Mouse (Mus musculus): Measurements from ENCODE around the gene Ruvbl1.
A peak's percentile ranks its signal among the peaks of the same experiment; 100 is the strongest.

Ruvbl1 gene

GRCm38 (mm10) chr6:88499481-88500404, 34.5 kb downstream of the Ruvbl1 start:
- peak; percentile 82 for DNase-seq (ENCODE audit: low spot score)

- DNase-seq (ENCODE audit: low spot score): no peak
These were observed 35.2 kb downstream of the Ruvbl1 start for GRCm38 (mm10) chr6:88500405-88500767.

GRCm38 (mm10) chr6:88502030-88502970, 37.1 kb downstream of the Ruvbl1 start:
- no peak for DNase-seq (ENCODE audit: low spot score)

DNA sequence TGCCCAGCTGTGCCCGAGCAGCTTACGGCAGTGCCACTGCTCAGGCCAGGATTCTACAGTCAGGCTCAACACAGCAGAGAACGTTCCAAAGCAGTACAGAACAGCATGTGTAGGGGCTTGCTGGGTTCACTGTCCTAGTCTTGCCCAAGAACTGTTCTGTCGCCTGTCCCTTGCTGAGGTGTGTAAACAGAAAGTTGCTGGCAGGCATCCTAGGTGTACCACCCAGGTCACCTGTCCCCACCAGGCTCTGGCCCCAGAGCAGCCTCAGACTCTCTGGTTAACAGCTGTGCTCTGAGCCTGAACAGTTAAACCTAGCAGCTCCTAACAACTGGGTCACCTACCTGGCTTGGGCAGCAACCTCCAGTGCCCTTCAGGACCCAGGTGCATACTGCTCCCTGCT, 37.8 kb downstream of the Ruvbl1 start:
- no peak for DNase-seq (ENCODE audit: low spot score)

DNA sequence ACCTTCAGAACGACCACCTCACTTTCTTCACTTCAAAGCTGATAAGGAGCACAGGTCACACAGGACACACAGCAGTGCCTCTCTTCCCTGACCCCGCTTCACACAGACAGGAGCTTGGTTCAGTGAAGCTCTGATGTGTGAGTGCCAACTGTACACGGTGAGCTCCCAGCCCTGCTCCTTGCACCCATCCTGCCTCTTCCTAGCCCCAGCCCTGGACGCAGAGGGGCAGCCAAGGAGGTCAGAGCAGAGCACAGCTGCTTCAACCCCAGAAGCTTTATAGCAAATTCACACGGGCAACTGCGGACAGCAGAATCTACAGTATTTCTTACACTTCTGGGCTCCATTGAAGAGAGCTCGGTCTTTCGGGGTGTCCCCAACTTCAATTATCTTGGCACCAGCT, 48.8 kb downstream of the Ruvbl1 start:
- DNase-seq (ENCODE audit: low spot score): no peak

- no peak for DNase-seq (ENCODE audit: low spot score)
These were observed 49.3 kb downstream of the Ruvbl1 start for GRCm38 (mm10) chr6:88514546-88514945.

DNA sequence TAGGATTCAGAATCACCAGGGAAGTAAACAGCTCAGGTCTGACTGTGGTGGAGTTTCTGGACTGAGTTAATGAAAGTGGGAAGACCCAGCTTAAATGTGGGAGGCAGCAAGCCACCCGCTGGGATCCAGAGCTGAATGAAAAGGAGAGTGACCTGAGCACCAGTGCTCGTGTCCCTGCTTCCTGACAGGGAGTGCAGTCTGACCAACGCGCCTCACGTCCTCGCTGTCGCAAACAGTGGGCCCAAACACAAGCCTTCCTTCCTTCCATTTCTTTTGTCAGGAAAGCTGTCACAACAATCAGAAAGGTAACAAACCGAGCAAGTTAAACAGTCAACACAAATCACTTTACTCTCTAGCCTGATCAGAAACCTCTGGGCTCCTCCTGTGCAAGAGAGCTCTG, 50.8 kb downstream of the Ruvbl1 start:
- DNase-seq (ENCODE audit: low spot score): no peak

DNA sequence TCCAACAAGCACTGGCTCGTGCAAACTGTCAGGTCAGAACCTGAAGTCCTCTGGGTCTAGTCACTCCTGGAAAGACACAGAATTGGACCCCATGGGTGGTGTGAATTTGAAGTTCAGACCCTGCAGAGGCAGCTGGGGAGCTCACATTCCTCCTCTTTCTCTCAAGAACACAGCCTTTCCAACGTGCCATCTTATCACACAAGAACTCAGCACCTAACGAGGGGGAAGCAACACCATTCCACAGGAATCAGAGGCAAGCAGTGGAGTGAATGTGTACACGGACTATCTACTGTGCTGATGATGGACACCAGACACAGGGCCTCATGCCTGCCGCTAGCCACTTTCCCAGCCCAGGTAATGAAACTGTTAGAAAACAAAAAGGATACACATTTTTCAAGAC, 51.5 kb downstream of the Ruvbl1 start:
- no peak for DNase-seq (ENCODE audit: low spot score)

GRCm38 (mm10) chr6:88517701-88518403, 52.6 kb downstream of the Ruvbl1 start:
- peak; percentile 13 for DNase-seq (ENCODE audit: low spot score)

DNA sequence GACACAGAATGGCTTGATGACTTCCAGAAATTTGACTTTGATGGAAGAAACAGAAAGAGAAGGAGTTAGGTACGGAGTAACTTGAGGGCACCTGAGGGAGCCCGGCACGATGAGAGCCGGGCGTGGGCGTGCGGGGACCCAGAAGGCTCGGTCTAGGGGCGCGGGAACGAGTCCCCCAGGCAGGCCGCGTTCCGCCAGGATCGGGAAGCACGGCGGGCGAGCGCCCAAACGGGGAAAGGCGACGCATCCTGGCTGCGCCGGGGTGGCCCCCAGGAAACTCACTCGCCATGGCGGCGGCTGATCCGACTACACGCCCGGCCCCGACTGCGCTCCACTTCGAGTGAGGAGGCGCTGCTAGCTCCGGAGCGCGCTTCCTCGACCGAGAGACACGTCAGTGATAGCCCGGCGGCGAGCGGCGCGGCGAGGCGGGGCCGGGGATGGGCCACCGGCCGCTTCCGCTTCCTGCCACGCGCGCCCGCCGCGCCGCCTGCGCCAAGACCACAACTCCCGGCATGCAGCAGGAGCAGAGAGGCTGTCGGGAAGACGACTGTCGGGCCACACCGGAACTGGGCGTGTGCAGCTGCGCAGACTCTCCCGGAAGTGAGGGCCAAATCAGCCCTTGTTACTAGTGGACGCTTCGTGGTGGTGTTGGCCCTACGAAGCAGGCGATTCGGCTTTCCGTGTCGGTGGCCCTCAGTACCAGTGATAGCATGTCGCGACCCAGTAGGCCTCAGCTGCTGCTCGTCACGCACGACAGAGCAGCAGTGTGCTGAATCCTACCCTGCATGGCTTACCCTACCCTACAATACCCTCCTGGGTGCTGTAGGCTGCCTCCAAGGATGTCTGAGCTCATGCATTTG, 53.4 kb downstream of the Ruvbl1 start, which contains the start of gene Sec61a1:
TSS of gene Sec61a1 (minus strand) at position 502 of the 860 bp plus-strand sequence.
- DNase-seq (ENCODE audit: low spot score): peak; percentile 95

- DNase-seq (ENCODE audit: low spot score): no peak
These were observed 56.6 kb downstream of the Ruvbl1 start for GRCm38 (mm10) chr6:88521821-88522220.

DNA sequence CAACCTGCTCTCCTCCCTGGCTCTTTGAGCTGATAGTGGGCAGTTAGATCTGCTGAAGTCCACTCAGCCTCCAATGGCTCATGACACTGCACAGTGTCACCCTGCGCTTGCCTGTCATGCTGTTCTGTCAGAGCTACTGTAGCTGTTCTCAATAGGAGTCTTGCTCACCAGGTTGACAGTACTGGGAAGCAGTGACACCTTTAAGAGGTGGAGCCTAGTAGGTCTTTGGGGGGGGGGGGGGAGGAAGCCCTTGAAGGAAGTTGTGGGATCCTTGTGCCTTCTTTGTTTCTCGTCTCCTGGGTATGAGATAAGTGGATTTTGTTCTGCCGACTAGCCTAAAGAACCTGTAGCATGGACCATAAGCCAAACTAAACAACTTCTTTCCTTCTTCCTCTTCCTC, 57.4 kb downstream of the Ruvbl1 start:
- no peak for DNase-seq (ENCODE audit: low spot score)

- no peak for DNase-seq (ENCODE audit: low spot score)
These were observed 57.8 kb downstream of the Ruvbl1 start for GRCm38 (mm10) chr6:88523043-88523442.

DNA sequence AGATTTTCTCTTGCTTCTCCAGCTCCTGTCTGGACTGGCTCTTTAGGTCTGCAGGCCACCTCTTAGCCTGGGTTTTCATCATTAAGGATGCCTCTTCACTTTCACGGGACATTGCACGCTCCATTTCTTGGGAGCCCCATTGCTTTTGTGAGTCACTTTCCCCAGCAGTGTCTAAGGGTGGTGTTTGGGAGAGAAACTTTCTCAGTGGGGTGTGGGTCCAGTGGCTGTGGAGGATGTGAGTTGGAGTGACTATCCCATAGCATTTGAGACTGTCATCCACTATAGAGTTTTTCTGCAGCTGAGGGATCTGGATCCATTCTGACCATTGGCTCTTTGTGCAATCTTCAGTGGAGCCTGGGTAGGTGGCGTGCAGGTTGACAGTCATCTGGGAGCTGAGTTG, 58.2 kb downstream of the Ruvbl1 start:
- DNase-seq (ENCODE audit: low spot score): no peak

DNA sequence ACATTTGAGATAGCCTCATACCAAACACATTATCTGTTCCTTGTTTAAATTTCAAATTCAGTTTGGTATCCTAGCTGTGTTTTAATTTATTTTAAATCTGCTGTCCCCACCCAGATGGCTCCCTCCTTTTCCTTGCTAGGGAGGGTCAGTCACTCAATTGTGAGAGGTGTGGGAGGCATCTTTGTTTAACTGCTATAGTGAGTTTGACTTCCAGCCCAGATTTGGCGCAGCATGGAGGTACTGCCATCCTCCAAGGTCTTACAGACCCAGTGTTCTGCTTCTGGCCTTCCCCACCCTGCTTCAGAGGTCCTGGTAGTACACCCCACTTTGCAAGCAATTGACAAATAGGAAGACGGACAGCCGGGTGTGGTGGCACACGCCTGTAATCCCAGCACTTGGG, 58.8 kb downstream of the Ruvbl1 start:
- no peak for DNase-seq (ENCODE audit: low spot score)

DNA sequence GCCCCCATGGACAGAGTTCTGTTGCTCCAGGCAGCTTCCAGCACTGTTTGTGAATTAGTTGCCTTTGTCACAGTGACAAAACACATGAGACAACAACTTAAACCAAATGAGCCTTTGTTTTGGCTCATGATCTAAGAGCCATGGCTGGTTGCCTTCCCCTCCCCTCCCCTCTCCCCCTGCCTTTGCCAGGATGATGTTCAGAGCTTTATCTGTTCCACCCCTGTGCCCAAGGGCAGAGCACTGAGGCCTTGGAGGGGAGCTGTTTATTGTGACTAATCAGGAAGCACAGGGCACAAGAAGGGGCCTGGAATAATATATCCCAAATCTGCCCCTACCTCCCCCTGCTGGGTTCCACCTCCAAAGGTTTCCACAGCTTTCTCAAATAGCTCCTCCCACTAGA, 65.1 kb downstream of the Ruvbl1 start:
- no peak for DNase-seq (ENCODE audit: low spot score)

DNA sequence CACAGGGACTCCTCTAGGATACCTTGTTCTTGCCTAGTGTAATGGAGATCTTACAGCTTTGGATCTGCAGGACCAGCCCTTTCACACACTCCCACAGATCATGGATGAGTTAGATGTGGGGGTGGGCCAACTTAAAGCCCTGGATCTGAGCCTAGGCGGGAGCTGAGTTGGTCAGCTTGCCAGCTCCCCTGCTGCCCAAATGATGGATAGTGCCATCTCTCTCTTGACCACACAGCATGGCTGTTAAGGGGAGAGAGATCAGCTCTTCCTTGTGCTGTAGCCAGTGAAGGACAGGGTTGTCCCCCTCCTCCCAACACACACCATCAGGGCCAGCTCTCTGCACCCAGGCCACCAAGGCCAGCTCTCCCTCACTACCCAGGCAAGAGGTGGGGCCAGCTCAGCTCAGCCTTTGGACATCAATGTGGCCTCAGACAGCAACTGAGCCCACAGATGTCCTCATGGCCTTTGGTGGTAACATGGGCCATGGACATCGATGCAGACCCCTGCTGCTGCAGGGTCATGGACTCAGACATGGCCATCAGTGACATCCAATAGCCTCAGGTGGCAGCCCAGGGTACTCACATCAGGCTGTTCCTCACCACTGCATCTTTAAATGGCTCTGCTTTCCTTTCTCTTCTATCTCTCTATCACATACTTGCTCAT, 75.0 kb downstream of the Ruvbl1 start:
- no peak for DNase-seq (ENCODE audit: low spot score)

- DNase-seq (ENCODE audit: low spot score): no peak
These were observed 79.0 kb downstream of the Ruvbl1 start for GRCm38 (mm10) chr6:88544241-88544640.

GRCm38 (mm10) chr6:88544644-88545396, 79.6 kb downstream of the Ruvbl1 start:
- peak; percentile 53 for DNase-seq (ENCODE audit: low spot score)

DNA sequence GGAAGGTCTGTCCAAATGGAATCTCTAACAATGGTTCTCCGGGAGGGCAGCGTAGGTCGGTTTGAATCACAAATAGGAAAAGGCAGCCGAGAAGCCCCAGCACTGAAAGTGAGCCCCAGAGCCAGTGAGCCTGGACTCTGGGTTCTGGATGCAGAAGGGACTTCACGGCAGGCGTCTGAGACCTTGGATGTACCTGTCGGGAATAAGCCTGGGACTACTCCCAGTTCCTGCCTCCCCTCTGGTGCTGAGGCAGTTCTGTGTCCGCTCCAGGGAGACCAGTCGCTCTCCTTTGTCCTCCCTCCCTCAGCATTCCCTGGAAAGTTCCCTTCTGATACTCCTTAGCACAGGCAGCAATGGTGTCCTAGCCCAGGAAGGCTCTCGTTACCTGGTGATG, 80.2 kb downstream of the Ruvbl1 start:
- DNase-seq (ENCODE audit: low spot score): no peak

All from retina, embryonic 14.5 days (tissue).